Mouse (Mus musculus) lung, postnatal 0 days (tissue): Measurements from ENCODE around the gene Apod.

Experiments
- CTCF ChIP-seq: IDR thresholded peaks from 2 replicates; pipeline ENCODE4 v1.5.1; 2016; ENCODE audit warnings: antibody characterized with exemption, mild to moderate bottlenecking
- EP300 ChIP-seq: IDR thresholded peaks from 2 replicates; pipeline ENCODE4 v1.6.1; 2016; ENCODE audit warnings: antibody characterized with exemption, mild to moderate bottlenecking, control low read depth

GRCm38 (mm10) chr16:31319316-31319715, 4.7 kb upstream of the Apod start:
- TF ChIP-seq CTCF (no peak), EP300 (no peak)
